Mouse (Mus musculus) small intestine, adult 2 months (tissue): ENCODE measurements around the gene Gm30191.

ENCODE experiments used
- CTCF ChIP-seq: fragments of 200-500 bp; IDR thresholded peaks from 2 replicates; pipeline ENCODE4 v1.5.1; 2012; ENCODE audit warnings: low read depth, mild to moderate bottlenecking, control low read depth, inconsistent platforms, low read length, moderate library complexity, mixed read lengths; ENCODE audit not compliant: insufficient replicate concordance, insufficient read length; ENCODE audit errors: extremely low read depth
- POLR2A ChIP-seq: fragments of 200-500 bp; IDR thresholded peaks from 2 replicates; pipeline ENCODE4 v1.6.1; 2012; ENCODE audit warnings: low read depth, mild to moderate bottlenecking, control low read depth, inconsistent platforms, low read length, moderate library complexity

GRCm38 (mm10) chr4:134245148-134245843 lies 1.4 kb upstream of the Gm30191 start, which contains the start of gene Zfp593:
- TF ChIP-seq CTCF (peak; percentile 84), POLR2A (0 out of 2 replicates have a peak, but pooled peaks have one; percentile 6)
